Mouse (Mus musculus): Measurements from ENCODE around the gene Man1c1.

- TF ChIP-seq POLR2A (IDR thresholded peaks at IDR 0.05; ENCODE audit: borderline replicate concordance, extremely low read depth, insufficient read depth, insufficient read length, poor library complexity, severe bottlenecking) (no peak), CTCF (IDR thresholded peaks at IDR 0.05; ENCODE audit: borderline replicate concordance, extremely low read depth, insufficient read depth, insufficient read length) (no peak)
Observed at GRCm38 (mm10) chr4:134578407-134578806, 125.7 kb downstream of the Man1c1 start.

All from brain, embryonic 14.5 days (tissue).